Mouse (Mus musculus): ENCODE measurements around the gene Ms4a4b. TPM values are rescaled to one million over a fixed set of nuclear protein-coding genes. Genes with fewer than 3 reads are reported as not detected.
"Not testable (repeated sequence)": the region's sequence is repeated elsewhere in the genome, so short reads cannot be mapped to it uniquely, and the experiment has no call there.

The Ms4a4b gene
- total RNA-seq, 1 experiment = not detected

GRCm38 (mm10) chr19:11466471-11466870 is 23.1 kb downstream of the Ms4a4b start:
- in situ Hi-C loops (cut with MboI; ENCODE audit: low sequenced_read_pairs in 2 of 2, unreplicated experiment in 2 of 2) = no loop called here
- TF ChIP-seq MAFK (IDR thresholded peaks at IDR 0.05; ENCODE audit: insufficient read depth, low read depth, low read length) (no peak), ZC3H11A (IDR thresholded peaks at IDR 0.05; ENCODE audit: borderline replicate concordance, low read depth, low read length) (no peak), HCFC1 (IDR thresholded peaks at IDR 0.05; ENCODE audit: borderline replicate concordance, insufficient read depth, low read length) (no peak), CHD2 (IDR thresholded peaks at IDR 0.05; ENCODE audit: low read depth, low read length) (no peak), ZNF384 (IDR thresholded peaks at IDR 0.05; ENCODE audit: low read depth, low read length) (no peak)
- no peak for DNase-seq (ENCODE audit: low read depth, low spot score)
- no peak overlapping the region for H3K4me3 ChIP-seq (ENCODE audit: insufficient read depth in 1 of 2, low read depth in 1 of 2, low read length in 2 of 2, poor library complexity in 1 of 2, severe bottlenecking in 1 of 2)
- H3K9ac ChIP-seq (ENCODE audit: insufficient read depth, low read depth, low read length, poor library complexity, severe bottlenecking) = no peak overlapping the region
- H3K4me1 ChIP-seq (ENCODE audit: control insufficient read depth in 2 of 2, insufficient read depth in 2 of 2, low read length in 2 of 2, poor library complexity in 1 of 2) = no peaks in the 10 kb centered on the region
- no peaks in the 10 kb centered on the region for H3K9me3 ChIP-seq (ENCODE audit: control insufficient read depth, insufficient read depth, low read depth, low read length)
- no peak overlapping the region for H3K27ac ChIP-seq (ENCODE audit: insufficient read depth, low read depth, low read length, poor library complexity, severe bottlenecking)
- H3K36me3 ChIP-seq (ENCODE audit: control insufficient read depth, insufficient read depth, low read length, poor library complexity, severe bottlenecking) = no peaks in the 10 kb centered on the region

DNA sequence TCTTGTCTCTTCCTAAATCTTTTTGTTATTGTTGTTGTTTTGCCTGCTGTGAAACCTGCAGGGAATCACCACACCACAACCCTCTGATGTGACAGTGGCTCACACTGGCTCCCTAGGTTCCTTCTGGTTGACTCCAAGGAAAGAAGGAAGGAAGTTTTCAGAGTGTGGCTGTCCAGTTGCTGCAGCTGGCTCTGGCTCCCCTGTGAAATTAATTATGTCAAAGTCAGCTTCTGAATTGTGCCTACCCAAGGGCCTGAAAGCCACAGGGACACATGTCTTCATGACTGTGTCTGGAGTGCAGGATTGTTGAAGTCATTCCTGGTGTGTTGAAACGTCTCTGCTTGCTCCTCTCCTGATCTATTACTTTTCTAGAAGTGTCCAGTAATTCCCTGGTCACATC is 25.0 kb downstream of the Ms4a4b start:
- in situ Hi-C loops (cut with MboI; ENCODE audit: low sequenced_read_pairs in 2 of 2, unreplicated experiment in 2 of 2); H3K27ac ChIP-seq (ENCODE audit: insufficient read depth, low read depth, low read length, poor library complexity, severe bottlenecking); DNase-seq (ENCODE audit: low read depth, low spot score); H3K36me3 ChIP-seq (ENCODE audit: control insufficient read depth, insufficient read depth, low read length, poor library complexity, severe bottlenecking); H3K9me3 ChIP-seq (ENCODE audit: control insufficient read depth, insufficient read depth, low read depth, low read length); H3K9ac ChIP-seq (ENCODE audit: insufficient read depth, low read depth, low read length, poor library complexity, severe bottlenecking); H3K4me1 ChIP-seq (ENCODE audit: control insufficient read depth in 2 of 2, insufficient read depth in 2 of 2, low read length in 2 of 2, poor library complexity in 1 of 2); H3K4me3 ChIP-seq (ENCODE audit: insufficient read depth in 1 of 2, low read depth in 1 of 2, low read length in 2 of 2, poor library complexity in 1 of 2, severe bottlenecking in 1 of 2): not testable (repeated sequence)

GRCm38 (mm10) chr19:11469215-11469614 is 25.9 kb downstream of the Ms4a4b start, which contains the start of gene Ms4a6c:
Gene Ms4a6c, plus strand, starts transcription at chr19:11469366.
- H3K4me1 ChIP-seq (ENCODE audit: control insufficient read depth in 2 of 2, insufficient read depth in 2 of 2, low read length in 2 of 2, poor library complexity in 1 of 2); DNase-seq (ENCODE audit: low read depth, low spot score); H3K36me3 ChIP-seq (ENCODE audit: control insufficient read depth, insufficient read depth, low read length, poor library complexity, severe bottlenecking); H3K4me3 ChIP-seq (ENCODE audit: insufficient read depth in 1 of 2, low read depth in 1 of 2, low read length in 2 of 2, poor library complexity in 1 of 2, severe bottlenecking in 1 of 2); H3K27ac ChIP-seq (ENCODE audit: insufficient read depth, low read depth, low read length, poor library complexity, severe bottlenecking); H3K9me3 ChIP-seq (ENCODE audit: control insufficient read depth, insufficient read depth, low read depth, low read length); in situ Hi-C loops (cut with MboI; ENCODE audit: low sequenced_read_pairs in 2 of 2, unreplicated experiment in 2 of 2); H3K9ac ChIP-seq (ENCODE audit: insufficient read depth, low read depth, low read length, poor library complexity, severe bottlenecking): not testable (repeated sequence)

DNA sequence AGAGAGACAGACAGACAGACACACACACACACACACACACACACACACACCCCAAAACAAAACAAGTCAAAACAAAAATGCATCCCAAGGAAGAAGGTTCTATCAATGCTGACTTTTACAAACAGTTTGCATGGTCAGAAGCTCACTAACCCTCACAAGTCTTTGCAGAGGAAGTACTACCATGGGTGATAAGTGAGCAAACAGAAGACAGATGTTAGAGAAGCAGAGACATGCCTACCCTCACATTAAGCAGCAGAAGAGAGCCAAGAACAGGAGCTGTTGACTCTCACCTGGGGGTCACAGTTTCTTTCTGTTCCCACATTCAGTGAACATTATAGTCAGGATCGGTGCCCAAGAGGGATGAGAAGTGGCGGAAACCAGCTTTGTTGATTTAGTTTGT is 36.4 kb downstream of the Ms4a4b start:
- in situ Hi-C loops (cut with MboI; ENCODE audit: low sequenced_read_pairs in 2 of 2, unreplicated experiment in 2 of 2) = no loop called here
- Histone ChIP-seq H3K4me1 (ENCODE audit: control insufficient read depth in 2 of 2, insufficient read depth in 2 of 2, low read length in 2 of 2, poor library complexity in 1 of 2) (no peaks in the 10 kb centered on the region), H3K9ac (ENCODE audit: insufficient read depth, low read depth, low read length, poor library complexity, severe bottlenecking) (no peak overlapping the region), H3K9me3 (ENCODE audit: control insufficient read depth, insufficient read depth, low read depth, low read length) (no peaks in the 10 kb centered on the region), H3K36me3 (ENCODE audit: control insufficient read depth, insufficient read depth, low read length, poor library complexity, severe bottlenecking) (no peaks in the 10 kb centered on the region), H3K27ac (ENCODE audit: insufficient read depth, low read depth, low read length, poor library complexity, severe bottlenecking) (no peak overlapping the region), H3K4me3 (ENCODE audit: insufficient read depth in 1 of 2, low read depth in 1 of 2, low read length in 2 of 2, poor library complexity in 1 of 2, severe bottlenecking in 1 of 2) (no peak overlapping the region)
- TF ChIP-seq MAFK (IDR thresholded peaks at IDR 0.05; ENCODE audit: insufficient read depth, low read depth, low read length) (no peak), ZC3H11A (IDR thresholded peaks at IDR 0.05; ENCODE audit: borderline replicate concordance, low read depth, low read length) (no peak), CHD2 (IDR thresholded peaks at IDR 0.05; ENCODE audit: low read depth, low read length) (no peak), HCFC1 (IDR thresholded peaks at IDR 0.05; ENCODE audit: borderline replicate concordance, insufficient read depth, low read length) (no peak), ZNF384 (IDR thresholded peaks at IDR 0.05; ENCODE audit: low read depth, low read length) (no peak)
- DNase-seq (ENCODE audit: low read depth, low spot score) = no peak

DNA sequence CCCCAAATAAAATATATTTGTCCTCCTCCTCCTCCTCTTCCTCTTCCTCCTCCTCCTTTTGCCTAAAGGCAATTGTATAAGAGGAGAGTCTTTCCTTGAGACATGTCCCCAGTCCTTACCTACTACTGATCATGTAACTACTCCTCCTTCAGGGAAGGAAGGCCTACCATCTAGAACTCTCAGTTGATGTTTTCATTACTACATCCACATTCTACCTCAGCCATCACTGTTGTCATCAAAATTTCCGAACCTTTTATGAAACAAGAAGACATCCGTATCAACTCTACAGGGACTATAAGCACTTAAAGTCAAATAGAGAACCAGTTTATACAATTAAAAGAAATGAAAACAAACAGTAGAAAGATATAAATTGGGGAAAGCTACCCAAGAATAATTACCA is 39.3 kb downstream of the Ms4a4b start:
- no peaks in the 10 kb centered on the region for H3K9me3 ChIP-seq (ENCODE audit: control insufficient read depth, insufficient read depth, low read depth, low read length)
- no peak for DNase-seq (ENCODE audit: low read depth, low spot score)
- no peak overlapping the region for H3K27ac ChIP-seq (ENCODE audit: insufficient read depth, low read depth, low read length, poor library complexity, severe bottlenecking)
- no peaks in the 10 kb centered on the region for H3K4me1 ChIP-seq (ENCODE audit: control insufficient read depth in 2 of 2, insufficient read depth in 2 of 2, low read length in 2 of 2, poor library complexity in 1 of 2)
- in situ Hi-C loops (cut with MboI; ENCODE audit: low sequenced_read_pairs in 2 of 2, unreplicated experiment in 2 of 2) = no loop called here
- TF ChIP-seq ZC3H11A (IDR thresholded peaks at IDR 0.05; ENCODE audit: borderline replicate concordance, low read depth, low read length) (no peak), ZNF384 (IDR thresholded peaks at IDR 0.05; ENCODE audit: low read depth, low read length) (no peak), HCFC1 (IDR thresholded peaks at IDR 0.05; ENCODE audit: borderline replicate concordance, insufficient read depth, low read length) (no peak), MAFK (IDR thresholded peaks at IDR 0.05; ENCODE audit: insufficient read depth, low read depth, low read length) (no peak), CHD2 (IDR thresholded peaks at IDR 0.05; ENCODE audit: low read depth, low read length) (no peak)
- no peak overlapping the region for H3K9ac ChIP-seq (ENCODE audit: insufficient read depth, low read depth, low read length, poor library complexity, severe bottlenecking)
- no peaks in the 10 kb centered on the region for H3K36me3 ChIP-seq (ENCODE audit: control insufficient read depth, insufficient read depth, low read length, poor library complexity, severe bottlenecking)
- H3K4me3 ChIP-seq (ENCODE audit: insufficient read depth in 1 of 2, low read depth in 1 of 2, low read length in 2 of 2, poor library complexity in 1 of 2, severe bottlenecking in 1 of 2) = no peak overlapping the region
